Mouse (Mus musculus) limb, embryonic 10.5 days (tissue): ENCODE measurements at regions not wholly inside any gene's neighbourhood (a gene's known extent, or its start where the extent isn't known, plus 50 kb on each side); places are given as distances from the start of the nearest gene placed in this dataset.

Experiments used
- DNase-seq: peaks from one replicate; pipeline ENCODE4 v3.0.0-alpha.2; 2017; ENCODE audit warnings: low spot score
- H3K27ac ChIP-seq: fragments of 300-500 bp; sonication (generic); 2 replicates; pipeline ENCODE4 v1.5.1; 2016; ENCODE audit warnings: mild to moderate bottlenecking
- H3K27me3 ChIP-seq: fragments of 300-500 bp; sonication (generic); 2 replicates; pipeline ENCODE4 v1.6.1; 2016; ENCODE audit warnings: low read depth, mild to moderate bottlenecking; ENCODE audit not compliant: poor library complexity, severe bottlenecking
- H3K36me3 ChIP-seq: fragments of 300-500 bp; sonication (generic); 2 replicates; pipeline ENCODE4 v1.6.1; 2016; ENCODE audit warnings: mild to moderate bottlenecking, moderate library complexity
- H3K4me1 ChIP-seq: fragments of 300-500 bp; sonication (generic); 2 replicates; pipeline ENCODE4 v1.6.1; 2016
- H3K4me3 ChIP-seq: fragments of 300-500 bp; sonication (generic); 2 replicates; pipeline ENCODE4 v1.5.1; 2016; ENCODE audit warnings: mild to moderate bottlenecking, moderate library complexity
- H3K9me3 ChIP-seq: fragments of 300-500 bp; sonication (generic); replicated peaks from 2 replicates; pipeline ENCODE4 v1.6.1; 2016; ENCODE audit warnings: mild to moderate bottlenecking
- WGBS: fragments of 180-500 bp; shearing (Covaris S2); methylation state at CpG from one replicate; pipeline ENCODE4 v1.1.7; 2016; 5-methylcytosine and 5-hydroxymethylcytosine counted together

- peaks cover 14% of the 10 kb centered on the region for H3K4me1 ChIP-seq
Observed at GRCm38 (mm10) chr10:92161501-92161900, 560.7 kb downstream of the Nedd1 start.

GRCm38 (mm10) chr10:92146263-92146662, 576.0 kb downstream of the Nedd1 start:
- 84% methylated on average over 3 of the region's 3 CpGs for WGBS
- DNase-seq = no peak

More at GRCm38 (mm10) chr10:92161501-92161900, 560.7 kb downstream of the Nedd1 start:
- DNase-seq = peak; percentile 30
- no peaks in the 10 kb centered on the region for H3K9me3 ChIP-seq
- no peak overlapping the region for H3K27ac ChIP-seq
- peaks cover 39% of the 10 kb centered on the region for H3K27me3 ChIP-seq
- no peaks in the 10 kb centered on the region for H3K36me3 ChIP-seq
- no peak overlapping the region for H3K4me3 ChIP-seq
- 5% methylated on average over 9 of the region's 9 CpGs for WGBS

GRCm38 (mm10) chr10:92135521-92135920, 586.7 kb downstream of the Nedd1 start:
- Histone ChIP-seq H3K27me3 (no peaks in the 10 kb centered on the region), H3K27ac (no peak overlapping the region), H3K9me3 (no peaks in the 10 kb centered on the region), H3K36me3 (no peaks in the 10 kb centered on the region), H3K4me1 (no peaks in the 10 kb centered on the region), H3K4me3 (no peak overlapping the region)
- no peak for DNase-seq
- 86% methylated on average over 5 of the region's 5 CpGs for WGBS

More at GRCm38 (mm10) chr10:92146263-92146662, 576.0 kb downstream of the Nedd1 start:
- Histone ChIP-seq H3K36me3 (no peaks in the 10 kb centered on the region), H3K27ac (no peak overlapping the region), H3K27me3 (no peaks in the 10 kb centered on the region), H3K4me1 (no peaks in the 10 kb centered on the region), H3K9me3 (no peaks in the 10 kb centered on the region), H3K4me3 (no peak overlapping the region)

GRCm38 (mm10) chr10:92112790-92113189, 609.4 kb downstream of the Nedd1 start:
- H3K36me3 ChIP-seq = no peaks in the 10 kb centered on the region
- no peaks in the 10 kb centered on the region for H3K27me3 ChIP-seq
- H3K4me3 ChIP-seq = no peak overlapping the region
- no peak overlapping the region for H3K27ac ChIP-seq
- no peaks in the 10 kb centered on the region for H3K4me1 ChIP-seq
- 18% methylated on average over 2 of the region's 2 CpGs for WGBS
- DNase-seq = no peak
- H3K9me3 ChIP-seq = no peaks in the 10 kb centered on the region

- Histone ChIP-seq H3K4me1 (no peaks in the 10 kb centered on the region), H3K36me3 (no peaks in the 10 kb centered on the region), H3K9me3 (no peaks in the 10 kb centered on the region), H3K27me3 (no peaks in the 10 kb centered on the region), H3K4me3 (no peak overlapping the region), H3K27ac (no peak overlapping the region)
- 89% methylated on average over 6 of the region's 6 CpGs for WGBS
- DNase-seq = no peak
Observed at GRCm38 (mm10) chr10:92106331-92106730, 615.9 kb downstream of the Nedd1 start.

- Histone ChIP-seq H3K4me3 (no peak overlapping the region), H3K27me3 (no peaks in the 10 kb centered on the region), H3K4me1 (no peaks in the 10 kb centered on the region), H3K27ac (no peak overlapping the region), H3K36me3 (no peaks in the 10 kb centered on the region), H3K9me3 (no peaks in the 10 kb centered on the region)
- no peak for DNase-seq
- 71% methylated on average over 9 of the region's 9 CpGs for WGBS
Observed at GRCm38 (mm10) chr10:92103887-92104286, 618.3 kb downstream of the Nedd1 start.

GRCm38 (mm10) chr10:92102755-92103154, 619.5 kb downstream of the Nedd1 start:
- no peaks in the 10 kb centered on the region for H3K9me3 ChIP-seq
- no peaks in the 10 kb centered on the region for H3K27me3 ChIP-seq

GRCm38 (mm10) chr10:92097562-92097961, 624.7 kb downstream of the Nedd1 start:
- no peaks in the 10 kb centered on the region for H3K9me3 ChIP-seq
- no peak overlapping the region for H3K27ac ChIP-seq
- no peaks in the 10 kb centered on the region for H3K27me3 ChIP-seq
- no peak for DNase-seq
- H3K4me3 ChIP-seq = no peak overlapping the region
- H3K36me3 ChIP-seq = no peaks in the 10 kb centered on the region
- 35% methylated on average over 7 of the region's 7 CpGs for WGBS
- no peaks in the 10 kb centered on the region for H3K4me1 ChIP-seq

More at GRCm38 (mm10) chr10:92102755-92103154, 619.5 kb downstream of the Nedd1 start:
- no peaks in the 10 kb centered on the region for H3K4me1 ChIP-seq
- H3K36me3 ChIP-seq = no peaks in the 10 kb centered on the region
- 79% methylated on average over 4 of the region's 4 CpGs for WGBS
- H3K4me3 ChIP-seq = no peak overlapping the region
- DNase-seq = no peak
- no peak overlapping the region for H3K27ac ChIP-seq

- H3K9me3 ChIP-seq = no peaks in the 10 kb centered on the region
- H3K27me3 ChIP-seq = no peaks in the 10 kb centered on the region
- H3K36me3 ChIP-seq = no peaks in the 10 kb centered on the region
- no peaks in the 10 kb centered on the region for H3K4me1 ChIP-seq
- H3K27ac ChIP-seq = no peak overlapping the region
- DNase-seq = no peak
- H3K4me3 ChIP-seq = no peak overlapping the region
- 87% methylated on average over 4 of the region's 4 CpGs for WGBS
Observed at GRCm38 (mm10) chr10:92097081-92097480, 625.1 kb downstream of the Nedd1 start.

GRCm38 (mm10) chr10:92091480-92092395, 630.5 kb downstream of the Nedd1 start:
- DNase-seq = no peak
- Histone ChIP-seq H3K4me1 (peaks cover 7% of the 10 kb centered on the region; the same call in 1 of the 2 replicates), H3K36me3 (no peaks in the 10 kb centered on the region), H3K9me3 (no peaks in the 10 kb centered on the region), H3K27ac (no peak overlapping the region), H3K27me3 (no peaks in the 10 kb centered on the region), H3K4me3 (no peak overlapping the region)
- 59% methylated on average over 9 of the region's 9 CpGs for WGBS

GRCm38 (mm10) chr10:92082111-92082510, 640.1 kb downstream of the Nedd1 start:
- H3K4me3 ChIP-seq = no peak overlapping the region
- no peaks in the 10 kb centered on the region for H3K36me3 ChIP-seq
- no peaks in the 10 kb centered on the region for H3K9me3 ChIP-seq
- no peak for DNase-seq
- WGBS = 91% methylated on average over 4 of the region's 4 CpGs
- no peak overlapping the region for H3K27ac ChIP-seq
- H3K4me1 ChIP-seq = 0 out of 2 replicates have a peak, but pooled peaks cover 10% of the 10 kb centered on the region
- no peaks in the 10 kb centered on the region for H3K27me3 ChIP-seq

GRCm38 (mm10) chr10:92081199-92081598, 641.0 kb downstream of the Nedd1 start:
- Histone ChIP-seq H3K27ac (no peak overlapping the region), H3K4me1 (0 out of 2 replicates have a peak, but pooled peaks cover 10% of the 10 kb centered on the region), H3K36me3 (no peaks in the 10 kb centered on the region), H3K27me3 (no peaks in the 10 kb centered on the region), H3K9me3 (no peaks in the 10 kb centered on the region), H3K4me3 (no peak overlapping the region)
- 39% methylated on average over 1 of the region's 1 CpGs for WGBS
- DNase-seq = no peak

GRCm38 (mm10) chr10:92079421-92079820, 642.8 kb downstream of the Nedd1 start:
- no peaks in the 10 kb centered on the region for H3K36me3 ChIP-seq
- 0 out of 2 replicates have a peak, but pooled peaks cover 17% of the 10 kb centered on the region for H3K4me1 ChIP-seq
- H3K27ac ChIP-seq = no peak overlapping the region
- no peak for DNase-seq
- H3K4me3 ChIP-seq = no peak overlapping the region
- WGBS = 78% methylated on average over 4 of the region's 4 CpGs
- no peaks in the 10 kb centered on the region for H3K9me3 ChIP-seq
- no peaks in the 10 kb centered on the region for H3K27me3 ChIP-seq
